Mouse (Mus musculus): ENCODE data around the gene Nefh. TPM values are rescaled to one million over a fixed set of nuclear protein-coding genes. Genes with fewer than 3 reads are reported as not detected.

Nefh gene
- 10 to 100 TPM; 46.2 to 59.5 TPM for total RNA-seq (2021)
- long read RNA-seq, experiment 1, transcript Nefh-201 (4 exons, 3,994 nt), result major isoform, 51 of 59 reads
- long read RNA-seq, experiment 1, partial matches to known transcripts, result 2 of 59 reads
- long read RNA-seq, experiment 1, other reads (novel, unspliced or antisense), result 6 of 59 reads
- long read RNA-seq, experiment 2, transcript Nefh-201 (4 exons, 3,994 nt), result major isoform, 39 of 51 reads
- long read RNA-seq, experiment 2, partial matches to known transcripts, result 0 of 51 reads
- long read RNA-seq, experiment 2, other reads (novel, unspliced or antisense), result 12 of 51 reads

GRCm38 (mm10) chr11:4947813-4948174 lies at the start of gene Nefh:
TSS of gene Nefh (minus strand) at chr11:4948064.
- peak in 1 of 2 experiments; percentile 17 for DNase-seq (ENCODE audit: low spot score in 2 of 2)

GRCm38 (mm10) chr11:4996621-4997199 lies 48.8 kb upstream of the Nefh start:
- DNase-seq (ENCODE audit: low spot score in 2 of 2), result no peak

GRCm38 (mm10) chr11:4995676-4996075 lies 47.8 kb upstream of the Nefh start:
- no peak for DNase-seq (ENCODE audit: low spot score in 2 of 2)

GRCm38 (mm10) chr11:4992471-4992870 lies 44.6 kb upstream of the Nefh start:
- no peak for DNase-seq (ENCODE audit: low spot score in 2 of 2)

GRCm38 (mm10) chr11:4989187-4989586 lies 41.3 kb upstream of the Nefh start:
- DNase-seq (ENCODE audit: low spot score in 2 of 2), result no peak

- DNase-seq (ENCODE audit: low spot score in 2 of 2), result no peak
These were observed 39.6 kb upstream of the Nefh start for GRCm38 (mm10) chr11:4987487-4987852.

- peak; percentile 90 to 92 for DNase-seq (ENCODE audit: low spot score in 2 of 2)
These were observed 39.0 kb upstream of the Nefh start, which contains the start of gene Ap1b1 for GRCm38 (mm10) chr11:4986695-4987486. TSS of gene Ap1b1 (plus strand) at chr11:4986824.

- no peak for DNase-seq (ENCODE audit: low spot score in 2 of 2)
These were observed 36.9 kb upstream of the Nefh start for GRCm38 (mm10) chr11:4984799-4985198.

- peak in 1 of 2 experiments; percentile 46 for DNase-seq (ENCODE audit: low spot score in 2 of 2)
These were observed 36.4 kb upstream of the Nefh start for GRCm38 (mm10) chr11:4984249-4984648.

GRCm38 (mm10) chr11:4983538-4983937 lies 35.7 kb upstream of the Nefh start:
- DNase-seq (ENCODE audit: low spot score in 2 of 2), result no peak

- DNase-seq (ENCODE audit: low spot score in 2 of 2), result no peak
These were observed 35.1 kb upstream of the Nefh start for GRCm38 (mm10) chr11:4983010-4983409.

GRCm38 (mm10) chr11:4975623-4976022 lies 27.8 kb upstream of the Nefh start:
- peak; percentile 55 to 76 for DNase-seq (ENCODE audit: low spot score in 2 of 2)

- DNase-seq (ENCODE audit: low spot score in 2 of 2), result no peak
These were observed 26.7 kb upstream of the Nefh start for GRCm38 (mm10) chr11:4974376-4975122.

GRCm38 (mm10) chr11:4973871-4974256 lies 26.0 kb upstream of the Nefh start:
- DNase-seq (ENCODE audit: low spot score in 2 of 2), result no peak

GRCm38 (mm10) chr11:4972967-4973870 lies 25.4 kb upstream of the Nefh start:
- DNase-seq (ENCODE audit: low spot score in 2 of 2), result peak; percentile 43 to 47

- DNase-seq (ENCODE audit: low spot score in 2 of 2), result no peak
These were observed 20.5 kb upstream of the Nefh start for GRCm38 (mm10) chr11:4968376-4968775.

GRCm38 (mm10) chr11:4967549-4967948 lies 19.7 kb upstream of the Nefh start:
- DNase-seq (ENCODE audit: low spot score in 2 of 2), result no peak

GRCm38 (mm10) chr11:4966888-4967287 lies 19.0 kb upstream of the Nefh start:
- DNase-seq (ENCODE audit: low spot score in 2 of 2), result no peak

GRCm38 (mm10) chr11:4966325-4966724 lies 18.5 kb upstream of the Nefh start:
- no peak for DNase-seq (ENCODE audit: low spot score in 2 of 2)

GRCm38 (mm10) chr11:4963099-4963808 lies 15.4 kb upstream of the Nefh start:
- DNase-seq (ENCODE audit: low spot score in 2 of 2), result no peak

All from left cerebral cortex, adult 18-20 months (tissue).